Mouse (Mus musculus): ENCODE results near the gene Tmem129.

- TF ChIP-seq CTCF (IDR thresholded peaks at IDR 0.05 in 2 of 3, conservative IDR thresholded peaks at IDR 0.05 in 1 of 3; ENCODE audit: control insufficient read depth in 1 of 3, insufficient read depth in 1 of 3, low read depth in 2 of 3, low read length in 3 of 3, poor library complexity in 1 of 3, severe bottlenecking in 1 of 3) (peak; percentile 46 to 84 (median 79)), JUND (IDR thresholded peaks at IDR 0.05; ENCODE audit: low read depth, low read length) (no peak), ETS1 (IDR thresholded peaks at IDR 0.05; ENCODE audit: low read depth, low read length) (no peak), SMC3 (IDR thresholded peaks at IDR 0.05; ENCODE audit: low read depth, low read length) (peak; percentile 88), POLR2A (IDR thresholded peaks at IDR 0.05; ENCODE audit: control insufficient read depth in 1 of 2, insufficient read depth in 1 of 2, low read depth in 1 of 2, low read length in 2 of 2, poor library complexity in 1 of 2) (no peak), ZKSCAN1 (IDR thresholded peaks at IDR 0.05; ENCODE audit: low read depth, low read length) (peak; percentile 98)
These were observed 25.9 kb upstream of the Tmem129 start for GRCm38 (mm10) chr5:33683897-33684652.

All from MEL (cell line).